Mouse (Mus musculus): ENCODE data around the gene Patj.

GRCm38 (mm10) chr4:98733660-98734059 is 338.1 kb downstream of the Patj start:
- TF ChIP-seq MYOD1 (IDR thresholded peaks at IDR 0.05; ENCODE audit: control insufficient read depth in 1 of 3, insufficient read length in 2 of 3, low read depth in 2 of 3) (no peak), POLR2A (IDR thresholded peaks at IDR 0.05; ENCODE audit: insufficient read length, low read depth) (no peak), E2F4 (IDR thresholded peaks at IDR 0.05; ENCODE audit: insufficient read depth) (no peak), TCF12 (IDR thresholded peaks at IDR 0.05; ENCODE audit: insufficient read depth, poor library complexity, severe bottlenecking) (no peak), USF1 (IDR thresholded peaks at IDR 0.05; ENCODE audit: low read depth) (no peak), POLR2AphosphoS2 (IDR thresholded peaks at IDR 0.05; ENCODE audit: insufficient read length, low read depth) (no peak)
